Mouse (Mus musculus) telencephalon, adult 2 months (tissue): ENCODE data around the gene Slc30a10.

Experiments used
- DNase-seq: peaks from one replicate; pipeline ENCODE4 v3.0.0-alpha.2; 2011; ENCODE audit warnings: low read depth, low spot score

Gene Slc30a10

DNA sequence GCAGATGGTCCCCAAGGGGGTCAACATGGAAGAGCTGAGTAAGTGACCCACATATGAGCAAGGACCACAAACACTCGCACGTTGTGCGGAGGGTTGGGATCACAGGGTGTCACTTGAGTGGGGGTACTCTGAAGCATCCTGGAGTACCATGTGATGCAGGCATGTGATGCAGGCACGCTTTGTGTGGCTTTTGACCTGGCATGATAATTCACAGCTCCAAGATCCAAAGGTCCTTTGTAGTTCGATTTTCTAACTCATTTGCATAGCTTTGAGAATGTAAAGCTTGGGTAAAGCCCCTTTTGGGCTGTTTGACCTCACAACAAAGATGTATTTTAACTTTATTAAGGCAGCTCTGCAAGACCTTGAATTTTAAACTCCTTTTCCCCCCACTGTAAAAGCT, 8.2 kb downstream of the Slc30a10 start:
- DNase-seq: no peak

DNA sequence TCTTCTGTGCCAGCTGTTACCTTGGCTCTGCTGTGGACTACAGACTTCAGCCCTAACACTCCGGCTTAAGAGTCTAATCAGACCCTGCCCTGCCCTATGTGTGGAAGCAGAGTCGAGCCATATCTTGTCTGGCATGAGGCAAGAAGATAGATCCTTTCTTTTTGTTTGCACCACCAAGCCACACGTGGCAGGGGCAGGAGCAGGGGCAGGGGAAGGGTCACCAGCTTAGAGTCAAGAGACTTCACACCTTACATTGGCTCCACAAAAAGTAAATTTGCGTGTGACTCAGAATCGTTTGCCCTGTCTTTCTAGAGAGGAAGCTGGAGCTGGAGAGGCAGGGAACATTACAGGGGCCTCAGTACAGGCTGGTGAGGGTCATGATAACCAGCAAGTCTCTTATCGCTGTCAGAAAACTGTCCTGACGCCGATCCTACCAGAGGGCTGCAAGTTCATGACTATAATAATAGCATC, 14.9 kb downstream of the Slc30a10 start:
- DNase-seq: no peak

DNA sequence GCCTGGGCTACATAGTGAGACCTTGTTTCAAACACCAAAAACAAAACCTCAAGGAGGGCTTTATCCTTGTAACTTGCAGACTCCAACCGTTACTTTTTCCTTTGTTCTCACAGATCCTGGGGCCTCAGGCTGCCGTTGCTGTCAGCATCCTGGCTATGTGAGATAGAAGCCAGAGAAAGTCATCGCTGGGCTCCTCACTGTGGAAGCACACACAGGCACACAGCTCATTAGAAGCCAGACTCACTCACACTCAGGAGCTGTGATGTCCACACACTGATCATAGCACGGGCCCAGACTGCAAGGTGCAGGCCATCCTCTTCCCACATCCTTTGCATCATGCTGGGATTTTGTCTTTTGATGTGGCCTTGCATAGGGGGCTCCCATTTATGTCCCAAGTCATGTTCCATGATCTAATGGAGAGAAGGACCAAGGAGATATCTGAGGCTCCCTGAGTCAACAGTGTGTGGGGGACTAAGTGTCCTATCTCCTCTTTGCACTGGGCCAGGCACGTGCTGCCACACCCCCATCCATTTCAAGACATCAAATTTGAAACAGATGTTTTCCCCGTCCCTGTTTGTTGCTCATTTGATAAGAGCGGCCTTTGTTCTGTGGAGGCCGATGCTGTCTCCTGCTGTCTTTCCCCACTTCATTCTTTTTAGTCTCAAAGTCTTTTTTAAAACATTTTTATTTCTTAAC, 17.5 kb downstream of the Slc30a10 start:
- no peak for DNase-seq

DNA sequence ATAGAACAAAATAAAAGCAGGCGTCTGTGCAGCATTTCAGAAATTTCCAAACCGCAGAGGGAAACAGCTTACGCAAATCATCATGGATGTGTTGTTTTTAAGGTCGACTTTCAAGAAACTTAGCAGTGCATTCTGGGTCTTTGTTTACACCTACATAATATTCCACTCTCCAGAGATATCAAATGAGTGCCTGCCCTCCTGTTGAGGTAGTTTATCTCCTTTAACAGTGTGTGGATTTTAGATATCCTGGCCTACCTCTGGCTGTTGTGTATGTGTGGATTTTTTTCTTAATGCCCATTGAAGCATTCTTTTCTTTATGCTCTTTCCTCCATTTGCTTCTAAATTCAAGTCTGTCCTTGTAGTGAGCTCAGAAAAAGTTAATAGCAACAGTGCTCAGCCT, 18.1 kb downstream of the Slc30a10 start:
- DNase-seq: no peak

DNA sequence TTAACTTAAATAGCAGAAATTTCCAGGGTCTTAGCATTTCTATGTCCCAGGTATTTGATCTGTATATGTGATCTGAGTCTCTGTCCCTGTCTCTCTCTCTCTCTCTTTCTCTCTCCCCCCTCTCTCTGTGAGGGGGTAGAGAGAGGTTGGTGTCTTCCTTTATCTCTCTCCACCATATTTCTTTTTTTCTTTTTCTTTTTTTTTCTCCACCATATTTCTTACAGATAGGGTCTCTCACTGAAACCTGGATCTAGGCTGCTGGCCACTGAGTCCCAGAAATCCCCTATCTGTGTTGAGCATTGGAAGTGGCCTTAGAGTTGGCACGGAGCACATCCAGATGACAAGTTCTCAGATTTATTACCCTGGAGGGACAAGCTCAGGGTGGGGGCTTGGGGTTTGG, 18.8 kb downstream of the Slc30a10 start:
- DNase-seq: no peak

DNA sequence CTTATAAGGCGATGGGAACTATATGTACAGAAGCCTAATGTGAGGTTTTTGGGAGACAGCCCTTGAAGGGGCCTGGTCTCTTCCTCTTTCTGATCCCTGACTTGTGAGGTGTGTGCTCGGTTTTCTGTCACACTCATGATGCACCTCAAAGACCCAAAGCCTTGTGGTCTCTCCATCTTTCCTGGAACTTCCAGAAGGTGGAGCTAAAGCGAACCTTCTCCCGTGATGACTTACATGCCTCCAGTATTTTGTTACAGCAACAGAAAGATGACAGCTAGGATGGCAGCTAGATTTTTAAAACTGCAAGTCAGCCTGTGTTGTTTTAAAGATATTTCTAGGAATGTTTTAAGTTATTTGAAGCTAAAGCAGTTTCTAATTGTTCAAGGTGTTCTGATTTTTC, 25.2 kb downstream of the Slc30a10 start:
- DNase-seq: no peak

DNA sequence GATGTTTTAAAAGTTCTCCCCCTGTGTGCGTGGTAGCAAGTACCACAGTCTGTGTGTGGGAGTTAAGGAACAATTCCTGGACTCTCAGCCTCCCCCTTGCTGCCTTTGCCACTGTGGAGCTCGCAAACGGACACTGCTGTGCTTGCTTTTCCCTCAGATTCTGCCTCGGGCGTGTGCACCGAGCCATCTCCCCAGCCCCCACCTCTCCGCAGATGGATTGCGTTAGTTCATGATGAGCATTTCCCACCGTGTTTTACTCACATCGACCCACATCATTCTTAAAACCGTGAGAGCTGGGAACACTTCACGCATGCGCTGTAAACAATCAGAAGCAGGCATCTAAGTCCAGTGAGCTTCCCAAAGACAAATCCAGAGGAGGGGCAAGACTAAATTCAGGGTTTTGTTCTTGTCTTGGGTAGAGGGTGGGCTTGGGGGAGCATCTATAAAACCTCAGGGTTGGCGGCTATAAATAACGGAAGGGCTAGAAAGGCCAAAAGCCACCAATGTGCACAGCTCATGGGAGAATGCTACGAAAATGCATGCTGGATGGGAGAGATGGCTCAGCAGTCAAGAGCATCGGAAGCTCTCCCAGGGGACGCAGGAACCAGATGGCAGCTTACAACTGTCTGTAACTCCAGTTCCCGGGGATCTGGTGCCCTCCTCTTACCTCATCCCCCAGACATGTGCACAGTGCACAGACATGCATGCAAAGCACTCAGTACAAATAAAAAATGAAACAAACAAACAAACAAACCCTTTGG, 27.5 kb downstream of the Slc30a10 start:
- peak; percentile 54 for DNase-seq

DNA sequence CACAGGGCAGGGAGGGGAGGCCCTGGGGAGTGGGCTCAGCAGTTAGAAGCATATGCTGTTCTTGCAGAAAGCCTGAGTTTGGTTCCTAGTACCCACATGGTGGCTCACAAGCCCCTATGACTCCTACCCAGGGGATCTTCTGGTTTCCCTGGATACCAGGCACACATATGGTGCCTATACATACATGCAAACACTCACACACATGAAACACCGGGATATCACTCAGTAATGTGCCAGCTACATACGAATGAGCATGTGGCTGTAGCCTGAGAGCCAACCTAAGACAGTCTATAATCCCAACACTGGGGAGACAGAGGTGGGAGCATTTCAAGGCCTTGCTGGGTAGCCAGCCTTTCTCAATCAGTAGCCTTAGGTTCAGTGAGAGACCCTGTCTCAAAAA, 28.1 kb downstream of the Slc30a10 start:
- no peak for DNase-seq

DNA sequence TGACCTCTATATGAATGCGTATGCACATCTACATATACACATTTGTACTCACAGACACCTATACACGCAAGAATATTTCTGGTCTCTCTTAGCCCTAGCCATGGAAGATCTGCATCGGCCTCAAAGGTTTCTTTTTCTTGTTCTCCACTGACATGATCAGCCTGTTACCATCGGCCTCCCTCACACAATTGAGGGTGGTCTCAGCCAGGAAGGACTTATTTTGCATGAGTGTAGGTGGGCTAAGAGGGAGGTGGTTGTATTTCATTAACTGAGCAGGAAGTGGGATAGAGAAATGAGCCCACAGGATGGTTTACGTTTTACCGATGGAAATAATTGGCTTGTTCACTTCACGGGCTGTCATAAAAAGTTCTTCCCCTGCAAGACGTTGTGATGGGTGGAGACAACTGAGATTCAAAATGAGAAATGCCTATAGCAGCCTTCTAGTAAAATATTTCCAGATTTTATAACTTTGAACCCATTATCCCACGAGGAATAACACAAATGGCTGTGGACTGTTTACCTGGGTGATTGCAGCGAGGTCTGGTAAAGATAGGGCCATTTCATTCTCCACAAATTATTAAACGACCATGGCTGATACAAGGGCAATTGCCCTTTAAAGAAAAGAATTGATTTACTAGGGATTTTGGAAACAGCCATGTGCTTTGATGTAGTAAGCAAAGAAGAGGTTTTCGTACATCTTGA, 28.9 kb downstream of the Slc30a10 start:
- DNase-seq: no peak

DNA sequence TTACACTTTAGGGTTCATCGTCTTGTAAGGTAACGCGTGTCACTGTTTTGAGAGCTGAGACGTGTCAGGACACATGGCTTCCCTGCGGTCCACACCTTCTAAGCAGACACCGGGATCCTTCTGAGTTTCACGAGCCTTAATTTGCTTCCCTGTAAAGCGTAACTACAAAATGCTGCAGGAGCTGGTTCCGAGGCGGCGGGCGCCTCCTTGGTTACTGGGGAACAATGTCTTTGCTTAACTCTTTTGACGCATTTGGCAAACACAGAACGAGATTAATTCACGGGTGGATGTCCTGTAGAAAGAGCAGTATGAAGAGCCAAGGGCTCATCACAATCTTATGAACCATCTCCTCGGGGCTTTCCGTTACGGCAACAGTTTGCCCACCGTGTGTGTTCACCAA, 29.6 kb downstream of the Slc30a10 start:
- DNase-seq: no peak

DNA sequence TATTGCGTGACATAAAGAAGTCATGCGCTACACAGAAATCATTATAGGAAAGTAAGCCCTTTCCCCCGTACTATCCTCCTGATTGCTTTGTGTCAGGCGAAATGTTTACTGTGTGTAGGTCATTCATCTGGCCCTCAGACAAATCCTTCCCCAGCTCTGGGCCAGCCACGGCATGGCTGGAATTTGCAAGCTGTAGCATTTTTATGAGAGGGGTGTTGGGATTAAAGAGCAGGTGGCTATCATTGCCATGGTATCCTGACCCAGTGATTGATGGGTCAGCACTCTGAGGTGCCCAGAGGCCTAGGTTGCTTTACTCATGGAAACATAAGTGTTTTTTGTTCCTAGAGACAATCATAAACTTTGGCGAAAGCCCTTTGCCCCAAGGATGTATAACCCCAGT, 35.2 kb downstream of the Slc30a10 start:
- no peak for DNase-seq

DNA sequence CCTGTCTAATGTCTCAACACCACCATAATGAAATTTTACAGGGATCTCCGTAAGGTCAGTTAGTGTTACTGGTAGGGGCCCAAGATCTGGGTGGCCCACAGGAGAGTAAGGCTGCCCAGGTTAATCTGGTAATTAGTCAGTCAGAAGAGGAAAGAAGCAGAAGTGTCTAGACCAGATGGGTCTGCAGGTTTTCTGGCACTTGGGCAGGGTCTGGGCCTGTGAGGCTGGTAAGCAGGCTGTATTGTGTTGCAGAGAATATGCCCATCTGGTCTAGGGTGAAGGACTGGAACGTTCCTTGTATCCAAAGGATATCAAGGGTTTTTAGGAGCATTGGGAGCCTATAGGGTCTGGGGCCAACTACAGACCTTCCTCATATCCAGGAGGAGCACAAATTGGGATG, 36.0 kb downstream of the Slc30a10 start:
- DNase-seq: no peak

DNA sequence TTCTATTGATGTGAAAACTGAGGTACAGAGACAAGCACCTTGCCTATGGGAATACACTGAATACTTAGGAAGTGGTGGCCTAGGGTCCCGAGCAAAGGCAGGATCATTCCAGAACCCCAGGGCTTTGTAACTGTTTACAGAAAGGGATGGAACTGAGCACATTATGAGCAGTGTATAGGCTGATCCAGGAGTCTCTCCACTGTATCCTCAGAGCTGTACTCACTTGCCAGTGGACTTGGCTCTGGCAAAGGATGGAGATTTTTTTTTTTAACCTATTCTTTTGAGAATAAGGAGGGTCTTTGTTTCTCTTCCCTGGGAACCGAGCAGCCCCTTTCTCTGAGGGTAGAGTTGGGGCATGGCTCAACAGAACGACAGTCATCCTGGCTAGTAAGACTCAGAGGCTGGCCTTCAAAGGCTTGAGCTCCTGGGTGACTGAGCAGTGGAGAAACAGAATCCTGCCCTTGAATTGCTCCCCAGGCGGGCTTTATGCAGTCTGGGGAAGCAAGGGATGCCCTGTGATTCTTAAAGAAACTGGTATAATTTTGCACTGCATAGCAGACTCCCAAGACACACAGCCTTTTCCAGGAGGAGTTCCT, 38.9 kb downstream of the Slc30a10 start:
- no peak for DNase-seq

DNA sequence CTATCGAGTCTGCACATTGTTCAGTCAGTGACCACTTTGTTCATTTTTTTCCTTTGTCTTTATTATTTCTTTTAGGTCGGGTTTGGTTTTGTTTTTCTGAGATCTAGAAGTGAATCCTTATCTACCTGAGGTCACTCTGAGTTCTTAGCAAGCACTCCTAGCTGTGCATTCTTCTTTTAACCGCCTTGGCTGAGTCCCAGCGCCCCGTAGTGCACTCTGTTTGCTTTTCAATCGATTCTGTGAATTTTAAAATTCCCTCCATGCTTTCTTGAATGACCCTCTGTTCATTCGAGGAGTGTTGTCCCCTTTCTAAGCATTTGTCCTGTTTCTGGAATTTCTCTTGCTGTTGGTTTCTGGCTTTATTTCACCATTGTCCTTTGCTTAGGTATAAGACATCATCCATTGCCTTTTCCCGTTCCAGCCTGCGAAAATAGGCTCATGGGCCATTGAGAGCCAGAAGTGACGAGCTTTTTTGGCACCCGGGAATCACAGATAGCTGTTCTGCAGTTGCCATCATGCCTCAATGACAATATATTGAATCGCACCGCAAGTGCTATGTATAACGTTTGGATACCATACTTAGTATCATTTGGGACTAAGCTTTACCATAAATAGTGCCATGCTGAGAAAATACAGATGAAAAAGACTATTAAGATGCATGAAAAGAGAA, 42.3 kb downstream of the Slc30a10 start:
- no peak for DNase-seq

DNA sequence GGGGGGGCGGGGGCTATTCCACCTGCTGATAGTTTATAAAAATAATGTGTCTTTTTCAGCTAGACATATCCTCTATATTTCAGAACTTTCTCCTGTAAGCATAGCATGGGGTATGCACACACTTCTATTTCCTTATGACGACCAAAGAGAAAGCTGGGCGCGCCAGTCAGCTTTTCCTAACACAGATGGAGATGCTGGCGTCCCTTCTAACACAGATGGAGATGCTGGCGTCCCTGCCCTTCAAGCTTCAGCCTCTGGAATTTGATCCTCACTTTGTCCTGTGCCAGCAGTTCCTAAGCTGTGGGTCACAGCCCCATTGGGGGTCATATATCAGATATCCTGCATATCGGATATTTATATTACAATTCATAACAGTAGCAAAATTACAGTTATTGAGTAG, 46.0 kb downstream of the Slc30a10 start:
- DNase-seq: no peak

DNA sequence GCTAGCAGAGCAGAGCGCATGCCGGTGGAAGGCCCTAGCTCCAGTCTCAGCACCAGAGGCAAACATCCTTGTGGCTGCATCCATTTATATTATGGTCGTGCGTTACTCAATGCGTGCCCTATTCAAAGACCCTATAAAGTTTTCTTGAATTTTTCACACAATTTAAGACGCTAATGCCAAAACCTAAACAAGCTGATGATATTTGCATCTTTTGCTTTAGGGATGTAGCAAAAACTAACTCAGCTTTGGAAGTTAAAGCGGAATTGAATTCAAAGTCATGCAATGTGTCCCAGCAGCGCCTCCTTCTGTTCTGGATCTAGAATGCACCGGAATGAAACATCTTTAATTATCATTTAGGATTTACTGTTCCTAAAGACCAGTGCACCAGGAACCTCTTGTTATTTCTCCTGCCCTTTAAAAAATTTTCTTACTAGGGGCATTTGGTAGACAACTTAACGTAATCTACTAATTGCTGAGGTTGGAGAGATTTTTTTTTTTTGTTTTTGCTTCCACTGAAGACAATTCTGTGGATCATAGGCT, 47.2 kb downstream of the Slc30a10 start:
- DNase-seq: peak; percentile 21

DNA sequence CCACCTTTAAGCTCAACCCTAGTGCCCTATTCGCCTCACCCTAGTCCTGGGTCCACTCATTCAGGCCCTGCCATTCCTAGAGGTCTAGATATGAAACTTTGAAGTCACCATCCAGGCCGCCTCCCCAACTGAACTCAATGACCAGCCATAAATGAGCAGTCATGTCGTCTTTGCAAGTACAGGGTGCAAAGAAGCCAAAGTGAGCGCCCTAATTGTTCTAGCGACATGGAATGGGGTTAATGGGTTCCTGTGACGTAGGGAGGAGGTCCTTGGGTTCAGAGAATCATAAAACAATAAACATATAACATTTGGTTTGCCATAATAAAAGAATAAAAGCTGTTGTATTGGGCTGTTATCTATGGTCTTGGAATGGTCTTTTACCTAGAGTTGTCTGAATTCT, 47.9 kb downstream of the Slc30a10 start:
- DNase-seq: no peak

DNA sequence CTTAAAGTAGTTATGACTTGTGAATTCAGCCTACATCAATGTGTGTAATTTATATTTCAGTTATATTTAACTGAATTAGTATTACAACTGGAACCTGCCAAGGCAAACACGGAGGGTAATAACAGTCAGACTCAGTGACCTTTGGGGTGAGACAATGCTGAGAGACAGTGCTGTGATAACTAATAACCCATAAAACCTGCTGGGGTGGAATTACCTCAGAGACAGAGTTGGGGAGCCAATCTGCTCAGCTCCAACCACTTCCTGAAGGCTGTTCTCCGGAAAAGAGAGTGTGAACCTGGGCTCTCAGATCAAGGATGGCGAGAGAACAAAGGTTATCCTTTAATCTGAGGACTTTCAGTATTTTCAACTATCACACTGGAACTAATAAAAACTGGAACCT, 54.4 kb downstream of the Slc30a10 start:
- no peak for DNase-seq

DNA sequence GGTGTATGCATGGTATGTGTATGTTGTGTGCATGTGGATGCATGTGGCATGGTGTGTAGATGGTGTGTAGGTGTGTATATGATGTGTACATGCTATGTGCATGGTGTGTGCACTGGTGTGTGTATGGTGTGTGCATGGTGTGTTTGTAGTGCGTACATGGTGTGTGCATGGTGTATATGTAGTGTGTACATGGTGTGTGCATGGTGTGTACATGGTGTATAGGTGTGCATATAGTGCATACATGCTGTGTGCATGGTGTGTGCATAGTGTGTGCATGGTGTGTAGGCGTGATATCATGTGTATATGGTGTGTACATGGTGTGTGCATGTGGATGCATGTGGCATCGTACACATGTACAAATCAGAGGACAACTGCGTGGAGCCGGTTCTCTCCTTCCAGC, 56.7 kb downstream of the Slc30a10 start:
- DNase-seq: no peak

DNA sequence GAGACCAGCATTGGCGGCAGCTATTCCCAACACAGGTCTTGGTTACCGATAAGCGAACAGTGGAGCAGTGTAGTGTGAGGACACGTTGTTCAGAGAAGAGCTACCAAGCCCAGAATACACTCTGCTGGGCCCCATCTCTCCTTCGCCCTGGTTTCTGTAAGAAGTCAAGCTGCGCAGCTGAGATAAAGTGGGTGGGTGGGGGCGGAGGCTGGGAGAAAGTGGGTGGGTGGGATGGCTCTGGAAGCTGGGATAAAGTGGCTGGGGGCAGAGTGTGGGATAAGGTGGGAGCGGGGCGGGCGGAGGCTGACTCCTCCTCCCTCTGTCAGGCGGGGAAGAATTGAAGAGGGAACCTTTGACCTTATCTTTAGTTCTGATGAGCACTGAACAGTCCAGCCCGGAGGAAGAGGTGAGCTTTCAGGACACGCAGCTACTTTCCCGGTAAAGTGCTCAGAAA, 60.9 kb downstream of the Slc30a10 start:
- no peak for DNase-seq

DNA sequence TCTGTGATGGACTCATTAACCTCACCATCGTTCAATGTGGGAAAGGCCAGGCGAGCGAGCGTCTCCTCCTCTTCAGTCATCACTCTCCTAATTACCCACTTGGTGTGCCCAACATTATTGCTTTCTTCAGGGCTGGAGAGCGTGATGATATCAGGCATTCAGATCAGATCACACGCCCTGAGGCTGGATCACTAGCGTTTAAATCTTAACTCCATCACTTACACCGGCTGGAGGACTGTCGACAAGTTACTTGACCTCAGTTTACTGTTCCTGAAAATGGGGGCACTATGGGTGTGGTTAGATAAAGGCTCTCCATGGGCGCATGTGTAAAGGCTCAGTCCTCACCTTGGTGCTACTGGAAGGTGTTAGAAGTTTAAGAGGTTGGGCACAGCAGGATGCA, 61.4 kb downstream of the Slc30a10 start:
- DNase-seq: no peak
